Mouse (Mus musculus): ENCODE results near the gene Ptprd. TPM values are rescaled to one million over a fixed set of nuclear protein-coding genes. Genes with fewer than 3 reads are reported as not detected.

Gene Ptprd
- polyA plus RNA-seq, 1 experiment from 2014 or later, result 14.9 TPM

DNA sequence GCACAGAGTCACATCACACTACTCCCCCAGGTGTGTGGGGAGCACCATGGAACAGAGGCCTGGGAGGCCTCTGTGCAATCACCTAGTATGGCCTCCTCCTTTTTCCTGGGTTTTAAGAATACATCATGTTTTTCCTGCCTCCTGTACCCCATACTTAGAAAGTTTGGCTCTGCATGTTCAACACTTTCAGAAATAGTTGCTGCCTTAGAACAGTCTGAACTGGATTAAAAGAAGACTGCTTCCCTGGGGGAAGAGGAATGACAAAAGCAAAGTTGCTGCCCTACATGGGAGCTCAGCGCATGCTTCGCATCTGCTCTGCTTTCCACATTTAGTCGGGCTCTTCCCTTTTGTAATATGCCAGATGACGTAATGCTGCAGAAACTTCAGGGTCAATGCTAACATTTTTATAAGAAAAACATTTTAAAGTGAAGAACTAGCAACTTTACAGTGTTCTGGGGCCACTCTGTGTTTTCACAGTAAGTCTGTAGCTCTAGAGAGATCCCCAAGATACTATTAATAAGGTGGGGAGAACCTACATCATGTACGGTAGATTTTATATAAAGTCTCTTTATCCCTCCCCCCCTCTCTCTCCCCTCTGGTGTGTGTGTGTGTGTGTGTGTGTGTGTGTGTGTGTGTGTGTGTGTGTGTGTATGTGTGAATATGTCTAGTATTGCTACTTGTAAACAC, 564.2 kb downstream of the Ptprd start:
- 79% methylated on average over 5 of the region's 5 CpGs for WGBS
- Histone ChIP-seq H3K27ac (ENCODE audit: low read length) (no peak overlapping the region), H3K27me3 (replicated peaks; ENCODE audit: insufficient read depth, low read length) (no peaks in the 10 kb centered on the region), H3K9me3 (ENCODE audit: low read length) (no peaks in the 10 kb centered on the region), H3K4me1 (ENCODE audit: insufficient read depth, low read depth, low read length) (no peaks in the 10 kb centered on the region), H3K36me3 (ENCODE audit: insufficient read depth, low read length) (no peaks in the 10 kb centered on the region), H3K4me2 (replicated peaks; ENCODE audit: low read depth, low read length) (no peak overlapping the region), H3K4me3 (ENCODE audit: low read depth, low read length) (no peak overlapping the region), H3K9ac (replicated peaks; ENCODE audit: low read depth) (no peak overlapping the region)
- ATAC-seq (no peak), DNase-seq (ENCODE audit: low spot score) (peak; percentile 8)
- TF ChIP-seq CTCF (IDR thresholded peaks at IDR 0.05) (no peak), EP300 (IDR thresholded peaks at IDR 0.05) (no peak)

DNA sequence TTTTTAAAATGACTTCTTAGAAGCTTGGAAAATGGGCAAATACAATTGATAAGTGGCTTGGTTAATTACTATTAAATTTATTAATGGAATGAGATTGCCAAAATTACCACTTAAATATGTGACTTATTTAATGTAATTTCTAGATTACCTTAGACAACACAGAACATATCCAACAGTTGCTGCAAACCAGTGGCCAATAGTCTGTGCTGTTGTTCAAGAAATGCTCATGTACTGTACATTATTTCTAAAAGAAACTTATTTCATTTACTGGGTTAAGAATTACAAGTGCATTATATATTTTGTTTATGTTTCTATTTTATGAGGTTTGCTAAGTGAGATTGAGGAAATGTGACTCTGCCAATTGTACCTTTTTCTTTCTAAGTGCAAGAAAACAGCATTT, 567.3 kb downstream of the Ptprd start:
- no peak for ATAC-seq
- no peak for DNase-seq (ENCODE audit: low spot score)
- no peaks in the 10 kb centered on the region for H3K36me3 ChIP-seq (ENCODE audit: insufficient read depth, low read length)
- no peak overlapping the region for H3K4me2 ChIP-seq (replicated peaks; ENCODE audit: low read depth, low read length)
- H3K4me1 ChIP-seq (ENCODE audit: insufficient read depth, low read depth, low read length), result no peaks in the 10 kb centered on the region
- TF ChIP-seq CTCF (IDR thresholded peaks at IDR 0.05) (no peak), EP300 (IDR thresholded peaks at IDR 0.05) (no peak)
- no peak overlapping the region for H3K4me3 ChIP-seq (ENCODE audit: low read depth, low read length)
- no peak overlapping the region for H3K9ac ChIP-seq (replicated peaks; ENCODE audit: low read depth)
- H3K9me3 ChIP-seq (ENCODE audit: low read length), result no peaks in the 10 kb centered on the region
- no peak overlapping the region for H3K27ac ChIP-seq (ENCODE audit: low read length)
- H3K27me3 ChIP-seq (replicated peaks; ENCODE audit: insufficient read depth, low read length), result no peaks in the 10 kb centered on the region

DNA sequence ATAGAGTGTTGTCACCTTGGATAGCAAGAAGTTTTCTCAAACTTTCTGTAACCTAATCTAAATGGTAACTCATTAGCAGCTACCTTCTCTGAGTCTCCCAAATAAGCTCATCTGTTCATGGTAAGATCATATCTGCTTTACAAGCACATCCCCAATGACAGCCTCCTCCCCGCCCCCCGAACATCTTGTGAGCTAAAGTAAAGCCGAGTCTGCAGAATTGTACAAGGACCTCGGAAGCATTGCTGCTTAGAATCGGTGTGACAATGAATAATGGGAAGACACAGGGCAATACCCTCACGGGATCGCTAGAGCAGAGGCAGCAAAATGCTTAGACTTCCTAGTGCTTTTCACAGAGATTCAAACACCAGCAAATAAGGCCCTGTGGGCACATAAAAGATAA, 571.7 kb downstream of the Ptprd start:
- WGBS, result 68% methylated on average over 7 of the region's 7 CpGs
- Histone ChIP-seq H3K36me3 (ENCODE audit: insufficient read depth, low read length) (no peaks in the 10 kb centered on the region), H3K9me3 (ENCODE audit: low read length) (no peaks in the 10 kb centered on the region), H3K4me2 (replicated peaks; ENCODE audit: low read depth, low read length) (no peak overlapping the region), H3K27ac (ENCODE audit: low read length) (no peak overlapping the region), H3K4me3 (ENCODE audit: low read depth, low read length) (no peak overlapping the region), H3K27me3 (replicated peaks; ENCODE audit: insufficient read depth, low read length) (no peaks in the 10 kb centered on the region), H3K9ac (replicated peaks; ENCODE audit: low read depth) (no peak overlapping the region), H3K4me1 (ENCODE audit: insufficient read depth, low read depth, low read length) (no peaks in the 10 kb centered on the region)
- DNase-seq (ENCODE audit: low spot score), result no peak
- ATAC-seq, result no peak
- no peak for TF ChIP-seq EP300 (IDR thresholded peaks at IDR 0.05)
- TF ChIP-seq CTCF (IDR thresholded peaks at IDR 0.05), result no peak

DNA sequence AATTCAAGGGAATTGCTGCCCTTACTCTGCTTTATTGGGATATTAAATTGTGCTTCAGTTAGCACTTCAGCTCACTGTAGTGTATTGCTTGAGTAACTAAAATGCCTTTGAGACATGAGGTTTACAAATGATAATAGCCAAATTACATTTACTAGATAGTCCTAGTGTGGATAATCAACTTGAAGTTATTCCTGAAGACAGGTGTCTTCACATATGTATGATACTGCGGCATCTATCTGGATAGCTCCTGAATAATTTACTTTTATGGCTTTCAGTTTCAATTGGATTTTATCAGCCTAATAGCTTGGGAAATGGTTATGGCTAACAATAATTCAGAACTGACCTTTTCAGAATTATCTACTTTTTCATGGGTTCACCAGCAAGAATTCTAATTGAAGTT, 598.6 kb downstream of the Ptprd start:
- H3K27ac ChIP-seq (ENCODE audit: low read length), result no peak overlapping the region
- no peaks in the 10 kb centered on the region for H3K27me3 ChIP-seq (replicated peaks; ENCODE audit: insufficient read depth, low read length)
- TF ChIP-seq EP300 (IDR thresholded peaks at IDR 0.05), result no peak
- no peak for TF ChIP-seq CTCF (IDR thresholded peaks at IDR 0.05)
- H3K4me3 ChIP-seq (ENCODE audit: low read depth, low read length), result no peak overlapping the region
- DNase-seq (ENCODE audit: low spot score) (no peak), ATAC-seq (no peak)
- no peak overlapping the region for H3K4me2 ChIP-seq (replicated peaks; ENCODE audit: low read depth, low read length)
- no peaks in the 10 kb centered on the region for H3K4me1 ChIP-seq (ENCODE audit: insufficient read depth, low read depth, low read length)
- H3K9me3 ChIP-seq (ENCODE audit: low read length), result no peaks in the 10 kb centered on the region
- H3K9ac ChIP-seq (replicated peaks; ENCODE audit: low read depth), result no peak overlapping the region
- no peaks in the 10 kb centered on the region for H3K36me3 ChIP-seq (ENCODE audit: insufficient read depth, low read length)
- 89% methylated on average over 1 of the region's 1 CpGs for WGBS

DNA sequence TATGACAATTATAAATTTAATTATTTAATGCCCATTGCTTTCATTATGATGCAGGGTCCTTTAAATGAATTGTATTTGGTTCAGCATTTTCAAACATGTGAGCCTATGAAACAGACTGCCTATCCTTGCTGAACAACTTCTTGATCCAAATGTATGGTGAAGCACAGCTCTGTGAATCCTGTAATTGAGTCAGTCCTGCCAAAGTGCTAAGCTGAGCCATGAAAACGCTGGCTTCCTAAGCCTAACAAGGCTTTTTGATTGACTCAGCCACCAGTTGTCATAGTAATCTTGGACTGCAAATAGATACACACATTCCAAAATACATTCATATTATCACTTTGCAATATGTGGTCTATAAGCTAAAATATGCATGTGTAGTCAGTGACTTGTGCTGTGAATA, 625.1 kb downstream of the Ptprd start:
- no peak overlapping the region for H3K27ac ChIP-seq (ENCODE audit: low read length)
- WGBS, result 74% methylated on average over 1 of the region's 1 CpGs
- no peaks in the 10 kb centered on the region for H3K27me3 ChIP-seq (replicated peaks; ENCODE audit: insufficient read depth, low read length)
- no peak for DNase-seq (ENCODE audit: low spot score)
- H3K4me3 ChIP-seq (ENCODE audit: low read depth, low read length), result no peak overlapping the region
- ATAC-seq, result no peak
- no peaks in the 10 kb centered on the region for H3K36me3 ChIP-seq (ENCODE audit: insufficient read depth, low read length)
- H3K4me1 ChIP-seq (ENCODE audit: insufficient read depth, low read depth, low read length), result no peaks in the 10 kb centered on the region
- H3K9ac ChIP-seq (replicated peaks; ENCODE audit: low read depth), result no peak overlapping the region
- no peaks in the 10 kb centered on the region for H3K9me3 ChIP-seq (ENCODE audit: low read length)
- H3K4me2 ChIP-seq (replicated peaks; ENCODE audit: low read depth, low read length), result no peak overlapping the region
- TF ChIP-seq EP300 (IDR thresholded peaks at IDR 0.05), result no peak
- no peak for TF ChIP-seq CTCF (IDR thresholded peaks at IDR 0.05)

DNA sequence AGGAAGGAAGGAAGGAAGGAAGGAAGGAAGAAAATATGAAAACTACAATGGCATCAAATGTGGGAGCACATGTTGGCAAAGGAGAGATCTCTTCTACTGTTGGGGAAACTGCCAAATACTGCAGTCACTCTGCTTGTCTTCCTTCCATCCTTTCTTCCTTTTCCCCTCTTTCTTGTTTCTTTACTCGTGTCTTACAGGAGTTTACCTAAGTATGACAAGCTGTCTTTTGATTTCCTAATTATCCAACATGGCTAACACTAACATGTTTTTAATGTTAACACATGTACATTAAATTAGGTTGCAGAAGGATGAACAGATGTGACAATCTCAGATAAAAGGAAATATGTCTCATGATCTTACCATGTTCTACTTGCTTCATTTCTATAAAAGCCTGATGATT, 625.5 kb downstream of the Ptprd start:
- Histone ChIP-seq H3K36me3 (ENCODE audit: insufficient read depth, low read length) (no peaks in the 10 kb centered on the region), H3K9me3 (ENCODE audit: low read length) (no peaks in the 10 kb centered on the region), H3K4me3 (ENCODE audit: low read depth, low read length) (no peak overlapping the region), H3K4me1 (ENCODE audit: insufficient read depth, low read depth, low read length) (no peaks in the 10 kb centered on the region), H3K27me3 (replicated peaks; ENCODE audit: insufficient read depth, low read length) (no peaks in the 10 kb centered on the region), H3K27ac (ENCODE audit: low read length) (no peak overlapping the region), H3K4me2 (replicated peaks; ENCODE audit: low read depth, low read length) (no peak overlapping the region), H3K9ac (replicated peaks; ENCODE audit: low read depth) (no peak overlapping the region)
- ATAC-seq, result no peak
- TF ChIP-seq EP300 (IDR thresholded peaks at IDR 0.05), result no peak
- no peak for TF ChIP-seq CTCF (IDR thresholded peaks at IDR 0.05)
- no peak for DNase-seq (ENCODE audit: low spot score)
- WGBS, result 47% methylated on average over 1 of the region's 1 CpGs

Data from lung, postnatal 0 days (tissue).